Mouse (Mus musculus): Measurements from ENCODE around the gene Xlr5c.
"Not testable (repeated sequence)": the region's sequence is repeated elsewhere in the genome, so short reads cannot be mapped to it uniquely, and the experiment has no call there.

Xlr5c gene

DNA sequence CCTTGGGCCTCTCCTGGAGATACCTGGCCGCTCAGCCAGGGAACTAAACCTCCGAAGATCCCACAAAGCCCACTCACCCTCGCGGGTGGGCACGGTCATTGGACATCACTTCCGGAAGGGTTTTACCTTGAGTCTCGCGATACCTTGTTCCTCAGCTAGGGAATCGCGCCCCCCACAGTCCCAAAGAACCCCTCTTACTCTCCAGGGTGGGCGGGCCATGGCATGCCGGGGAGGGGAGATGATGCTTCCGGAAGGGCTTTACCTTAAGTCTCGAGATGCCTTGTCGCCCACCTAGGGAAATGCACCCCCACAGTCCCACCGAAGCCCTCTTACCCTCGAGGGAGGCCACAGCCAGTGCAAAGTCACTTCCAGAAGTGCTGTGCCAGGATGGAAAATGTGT is at the start of gene Xlr5c, which contains the start of gene Xlr5a:
Xlr5c (minus strand) TSS at position 101 of the 400 bp plus-strand sequence.
Xlr5a (minus strand) TSS at position 101 of the 400 bp plus-strand sequence.
- not testable (repeated sequence) for DNase-seq (ENCODE audit: low spot score in 2 of 2)

DNA sequence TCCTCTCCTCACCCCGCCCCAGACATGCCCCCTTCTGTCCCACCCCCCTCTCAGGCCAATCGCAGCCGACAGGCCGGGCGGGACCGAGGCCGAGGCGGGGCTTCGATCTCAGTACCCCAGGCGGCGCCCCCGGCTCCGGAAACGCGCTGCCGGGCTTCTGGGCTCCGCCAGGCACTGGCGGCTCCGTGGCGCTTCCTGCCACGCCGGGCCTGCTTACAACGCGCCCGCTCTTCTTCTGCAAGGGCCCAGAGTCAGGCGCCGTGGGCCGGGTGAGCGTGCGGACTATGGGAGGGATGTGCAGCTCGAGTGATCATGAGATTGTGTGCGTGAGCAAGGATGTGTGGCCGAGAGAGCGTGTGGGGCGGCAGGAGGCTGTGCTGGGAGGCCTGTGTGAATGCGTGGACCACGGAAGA is 49.7 kb upstream of the Xlr5c start, which contains the start of gene Zfp275:
Zfp275 (plus strand) TSS at position 139 of the 413 bp plus-strand sequence.
- peak; percentile 40 to 51 for DNase-seq (ENCODE audit: low spot score in 2 of 2)

- DNase-seq (ENCODE audit: low spot score in 2 of 2): no peak
Measured at GRCm38 (mm10) chrX:73342068-73342467, 49.3 kb upstream of the Xlr5c start.

DNA sequence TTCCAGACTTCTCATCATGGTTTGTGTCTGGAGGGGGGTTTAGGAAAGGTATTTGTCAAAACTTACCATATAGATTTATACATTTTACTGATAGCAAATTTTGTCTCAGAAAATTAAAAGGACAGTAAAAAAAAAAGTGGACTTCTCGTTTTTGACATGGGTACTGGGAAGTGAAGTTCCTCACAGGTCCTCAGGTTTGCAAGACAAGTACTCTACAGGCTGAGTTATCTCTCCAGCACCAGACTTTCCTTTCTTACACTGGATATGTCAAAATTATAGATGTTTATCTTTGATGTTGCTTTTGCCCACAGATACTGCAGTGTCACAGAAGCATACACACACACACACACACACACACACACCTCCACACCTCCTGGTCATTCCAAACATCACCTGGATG is 48.7 kb upstream of the Xlr5c start:
- DNase-seq (ENCODE audit: low spot score in 2 of 2): no peak

- no peak for DNase-seq (ENCODE audit: low spot score in 2 of 2)
Measured at GRCm38 (mm10) chrX:73336740-73337139, 44.0 kb upstream of the Xlr5c start, which contains the start of gene Gm45015. TSS of gene Gm45015 (minus strand) at chrX:73336840.

- DNase-seq (ENCODE audit: low spot score in 2 of 2): no peak
Measured at GRCm38 (mm10) chrX:73333548-73333947, 40.8 kb upstream of the Xlr5c start.

DNA sequence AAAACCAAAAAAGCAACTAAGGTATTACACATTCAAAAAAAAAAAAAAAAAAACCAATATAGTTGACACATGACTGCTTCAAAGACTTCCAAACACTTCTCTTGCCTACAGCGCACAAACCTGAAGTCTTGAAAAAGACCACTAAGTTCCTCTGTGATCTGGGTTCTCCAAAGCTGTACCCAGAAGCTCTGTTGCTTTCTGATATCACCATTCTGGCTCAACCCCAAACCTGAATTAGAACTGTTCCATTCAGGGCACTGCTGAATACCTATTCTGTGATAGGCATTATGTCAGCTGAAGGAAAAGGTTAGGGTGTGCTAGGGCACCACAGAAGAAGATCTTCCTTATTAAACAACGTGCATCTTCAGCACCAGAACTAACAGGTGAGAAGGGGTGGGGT is 34.4 kb upstream of the Xlr5c start:
- no peak for DNase-seq (ENCODE audit: low spot score in 2 of 2)

DNA sequence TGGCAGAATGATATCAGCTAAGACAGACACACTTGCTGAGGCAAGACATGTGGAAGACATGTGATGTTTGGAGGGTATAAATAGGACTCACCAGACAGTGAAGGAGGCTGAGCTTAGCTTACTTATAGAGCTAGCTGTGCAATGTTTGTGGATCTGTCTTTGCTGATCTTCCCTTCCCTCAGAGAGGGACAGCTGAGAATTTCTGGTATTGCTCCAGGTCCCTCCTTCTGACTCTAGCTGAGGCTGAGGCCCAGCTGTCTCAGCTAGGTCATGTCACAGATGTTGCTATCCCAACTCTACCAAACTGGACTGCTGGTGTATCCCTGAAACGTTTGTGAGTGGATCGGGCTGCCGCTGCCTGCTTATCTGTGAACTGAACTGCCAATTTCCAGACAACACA is 28.3 kb upstream of the Xlr5c start:
- no peak for DNase-seq (ENCODE audit: low spot score in 2 of 2)

DNA sequence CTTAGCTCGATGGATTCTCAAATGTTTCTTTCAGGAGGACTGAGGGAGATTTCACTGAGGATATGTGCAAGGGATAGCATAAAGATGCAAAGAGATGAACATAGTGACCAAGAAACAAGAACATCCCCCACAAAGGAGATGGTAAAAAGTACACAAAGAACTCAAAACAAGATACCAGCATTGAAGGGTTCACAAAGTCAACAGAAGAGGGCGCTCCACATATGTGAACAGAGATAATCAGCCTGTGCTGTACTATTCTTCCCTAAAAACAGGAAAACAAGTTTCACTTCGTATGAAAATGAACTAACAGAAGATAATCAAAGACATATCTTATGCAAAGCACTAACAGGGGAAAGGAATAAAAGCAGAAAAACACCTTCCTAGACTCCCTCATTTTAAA is 19.7 kb upstream of the Xlr5c start:
- no peak for DNase-seq (ENCODE audit: low spot score in 2 of 2)

- DNase-seq (ENCODE audit: low spot score in 2 of 2): not testable (repeated sequence)
Measured at GRCm38 (mm10) chrX:73295745-73296144, 3.0 kb upstream of the Xlr5c start.

DNA sequence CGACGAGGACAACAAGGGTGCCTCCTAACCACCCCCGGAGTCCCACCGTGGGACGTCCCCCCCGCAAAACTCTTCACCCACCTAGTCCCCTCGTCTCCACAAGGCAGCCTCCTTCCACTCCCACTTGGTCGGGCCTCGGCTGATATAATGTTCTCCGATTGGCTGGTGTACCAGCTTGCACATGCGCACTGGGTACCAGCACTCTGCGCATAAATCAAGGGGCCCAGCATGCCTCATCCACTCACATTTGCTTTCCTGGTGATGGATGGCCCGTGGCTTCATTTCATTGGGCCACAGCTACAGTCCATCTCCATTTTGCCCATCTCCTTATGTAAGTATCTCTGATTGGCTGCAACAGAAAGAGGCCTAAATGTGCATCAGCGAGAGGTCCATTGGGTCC is 27.5 kb downstream of the Xlr5c start, which contains the start of gene Xlr3c:
Xlr3c (minus strand) TSS at position 121 of the 400 bp plus-strand sequence.
- not testable (repeated sequence) for DNase-seq (ENCODE audit: low spot score in 2 of 2)

GRCm38 (mm10) chrX:73262428-73262827 is 30.3 kb downstream of the Xlr5c start:
- DNase-seq (ENCODE audit: low spot score in 2 of 2): not testable (repeated sequence)

GRCm38 (mm10) chrX:73242821-73243325 is 49.9 kb downstream of the Xlr5c start, which contains the start of gene Xlr4c:
TSS of gene Xlr4c (minus strand) at chrX:73243130.
- DNase-seq (ENCODE audit: low spot score in 2 of 2): not testable (repeated sequence)
